Mouse (Mus musculus): ENCODE measurements at regions not wholly inside any gene's neighbourhood (a gene's known extent, or its start where the extent isn't known, plus 50 kb on each side); places are given as distances from the start of the nearest gene placed in this dataset.

- no peaks in the 10 kb centered on the region for H3K36me3 ChIP-seq (ENCODE audit: control insufficient read depth, insufficient read depth, low read length, poor library complexity, severe bottlenecking)
- no peaks in the 10 kb centered on the region for H3K27me3 ChIP-seq (ENCODE audit: control insufficient read depth, insufficient read depth, low read length, poor library complexity, severe bottlenecking)
- DNase-seq (ENCODE audit: low read depth, low spot score), result no peak
These were observed 621.4 kb downstream of the Slc4a3 start for GRCm38 (mm10) chr1:76167486-76167885.

GRCm38 (mm10) chr1:76181181-76181580, 635.1 kb downstream of the Slc4a3 start:
- Histone ChIP-seq H3K36me3 (ENCODE audit: control insufficient read depth, insufficient read depth, low read length, poor library complexity, severe bottlenecking) (no peaks in the 10 kb centered on the region), H3K27me3 (ENCODE audit: control insufficient read depth, insufficient read depth, low read length, poor library complexity, severe bottlenecking) (no peaks in the 10 kb centered on the region)
- no peak for DNase-seq (ENCODE audit: low read depth, low spot score)

- H3K36me3 ChIP-seq (ENCODE audit: control insufficient read depth, insufficient read depth, low read length, poor library complexity, severe bottlenecking), result no peaks in the 10 kb centered on the region
- no peaks in the 10 kb centered on the region for H3K27me3 ChIP-seq (ENCODE audit: control insufficient read depth, insufficient read depth, low read length, poor library complexity, severe bottlenecking)
- DNase-seq (ENCODE audit: low read depth, low spot score), result no peak
These were observed 648.8 kb downstream of the Slc4a3 start for GRCm38 (mm10) chr1:76194844-76195243.

- no peaks in the 10 kb centered on the region for H3K36me3 ChIP-seq (ENCODE audit: control insufficient read depth, insufficient read depth, low read length, poor library complexity, severe bottlenecking)
- no peak for DNase-seq (ENCODE audit: low read depth, low spot score)
- no peaks in the 10 kb centered on the region for H3K27me3 ChIP-seq (ENCODE audit: control insufficient read depth, insufficient read depth, low read length, poor library complexity, severe bottlenecking)
These were observed 651.6 kb downstream of the Slc4a3 start for GRCm38 (mm10) chr1:76197651-76198050.

- Histone ChIP-seq H3K36me3 (ENCODE audit: control insufficient read depth, insufficient read depth, low read length, poor library complexity, severe bottlenecking) (no peaks in the 10 kb centered on the region), H3K27me3 (ENCODE audit: control insufficient read depth, insufficient read depth, low read length, poor library complexity, severe bottlenecking) (no peaks in the 10 kb centered on the region)
- no peak for DNase-seq (ENCODE audit: low read depth, low spot score)
These were observed 654.8 kb downstream of the Slc4a3 start for GRCm38 (mm10) chr1:76200906-76201305.

GRCm38 (mm10) chr1:76212486-76212885, 666.4 kb downstream of the Slc4a3 start:
- no peak for DNase-seq (ENCODE audit: low read depth, low spot score)
- no peaks in the 10 kb centered on the region for H3K27me3 ChIP-seq (ENCODE audit: control insufficient read depth, insufficient read depth, low read length, poor library complexity, severe bottlenecking)
- no peaks in the 10 kb centered on the region for H3K36me3 ChIP-seq (ENCODE audit: control insufficient read depth, insufficient read depth, low read length, poor library complexity, severe bottlenecking)

- Histone ChIP-seq H3K27me3 (ENCODE audit: control insufficient read depth, insufficient read depth, low read length, poor library complexity, severe bottlenecking) (no peaks in the 10 kb centered on the region), H3K36me3 (ENCODE audit: control insufficient read depth, insufficient read depth, low read length, poor library complexity, severe bottlenecking) (no peaks in the 10 kb centered on the region)
- no peak for DNase-seq (ENCODE audit: low read depth, low spot score)
These were observed 698.7 kb downstream of the Slc4a3 start for GRCm38 (mm10) chr1:76244721-76245120.

GRCm38 (mm10) chr1:76246181-76246796, 700.2 kb downstream of the Slc4a3 start:
- no peak for DNase-seq (ENCODE audit: low read depth, low spot score)
- Histone ChIP-seq H3K27me3 (ENCODE audit: control insufficient read depth, insufficient read depth, low read length, poor library complexity, severe bottlenecking) (no peaks in the 10 kb centered on the region), H3K36me3 (ENCODE audit: control insufficient read depth, insufficient read depth, low read length, poor library complexity, severe bottlenecking) (no peaks in the 10 kb centered on the region)

GRCm38 (mm10) chr1:76247126-76247525, 701.1 kb downstream of the Slc4a3 start:
- no peaks in the 10 kb centered on the region for H3K27me3 ChIP-seq (ENCODE audit: control insufficient read depth, insufficient read depth, low read length, poor library complexity, severe bottlenecking)
- DNase-seq (ENCODE audit: low read depth, low spot score), result no peak
- H3K36me3 ChIP-seq (ENCODE audit: control insufficient read depth, insufficient read depth, low read length, poor library complexity, severe bottlenecking), result no peaks in the 10 kb centered on the region

GRCm38 (mm10) chr1:76258217-76258616, 712.2 kb downstream of the Slc4a3 start:
- no peak for DNase-seq (ENCODE audit: low read depth, low spot score)
- no peaks in the 10 kb centered on the region for H3K27me3 ChIP-seq (ENCODE audit: control insufficient read depth, insufficient read depth, low read length, poor library complexity, severe bottlenecking)
- no peaks in the 10 kb centered on the region for H3K36me3 ChIP-seq (ENCODE audit: control insufficient read depth, insufficient read depth, low read length, poor library complexity, severe bottlenecking)

GRCm38 (mm10) chr1:76276148-76276547, 730.1 kb downstream of the Slc4a3 start:
- no peak for DNase-seq (ENCODE audit: low read depth, low spot score)
- H3K27me3 ChIP-seq (ENCODE audit: control insufficient read depth, insufficient read depth, low read length, poor library complexity, severe bottlenecking), result no peaks in the 10 kb centered on the region
- no peaks in the 10 kb centered on the region for H3K36me3 ChIP-seq (ENCODE audit: control insufficient read depth, insufficient read depth, low read length, poor library complexity, severe bottlenecking)

GRCm38 (mm10) chr1:76276624-76277023, 730.6 kb downstream of the Slc4a3 start:
- H3K36me3 ChIP-seq (ENCODE audit: control insufficient read depth, insufficient read depth, low read length, poor library complexity, severe bottlenecking), result no peaks in the 10 kb centered on the region
- no peaks in the 10 kb centered on the region for H3K27me3 ChIP-seq (ENCODE audit: control insufficient read depth, insufficient read depth, low read length, poor library complexity, severe bottlenecking)
- DNase-seq (ENCODE audit: low read depth, low spot score), result no peak

GRCm38 (mm10) chr1:76283322-76283721, 737.3 kb downstream of the Slc4a3 start:
- Histone ChIP-seq H3K27me3 (ENCODE audit: control insufficient read depth, insufficient read depth, low read length, poor library complexity, severe bottlenecking) (no peaks in the 10 kb centered on the region), H3K36me3 (ENCODE audit: control insufficient read depth, insufficient read depth, low read length, poor library complexity, severe bottlenecking) (no peaks in the 10 kb centered on the region)
- DNase-seq (ENCODE audit: low read depth, low spot score), result no peak

GRCm38 (mm10) chr1:76322943-76323559, 777.0 kb downstream of the Slc4a3 start:
- DNase-seq (ENCODE audit: low read depth, low spot score), result no peak
- H3K36me3 ChIP-seq (ENCODE audit: control insufficient read depth, insufficient read depth, low read length, poor library complexity, severe bottlenecking), result no peaks in the 10 kb centered on the region

GRCm38 (mm10) chr1:76323592-76323991, 777.5 kb downstream of the Slc4a3 start:
- DNase-seq (ENCODE audit: low read depth, low spot score), result no peak
- H3K27me3 ChIP-seq (ENCODE audit: control insufficient read depth, insufficient read depth, low read length, poor library complexity, severe bottlenecking), result no peaks in the 10 kb centered on the region

More at GRCm38 (mm10) chr1:76322943-76323559, 777.0 kb downstream of the Slc4a3 start:
- H3K27me3 ChIP-seq (ENCODE audit: control insufficient read depth, insufficient read depth, low read length, poor library complexity, severe bottlenecking), result no peaks in the 10 kb centered on the region

GRCm38 (mm10) chr1:76336011-76336410, 789.9 kb downstream of the Slc4a3 start:
- DNase-seq (ENCODE audit: low read depth, low spot score), result no peak
- Histone ChIP-seq H3K27me3 (ENCODE audit: control insufficient read depth, insufficient read depth, low read length, poor library complexity, severe bottlenecking) (no peaks in the 10 kb centered on the region), H3K36me3 (ENCODE audit: control insufficient read depth, insufficient read depth, low read length, poor library complexity, severe bottlenecking) (no peaks in the 10 kb centered on the region)

More at GRCm38 (mm10) chr1:76323592-76323991, 777.5 kb downstream of the Slc4a3 start:
- no peaks in the 10 kb centered on the region for H3K36me3 ChIP-seq (ENCODE audit: control insufficient read depth, insufficient read depth, low read length, poor library complexity, severe bottlenecking)

Measured in splenic B cell, adult 2 months (primary cell).